Mouse (Mus musculus) MN1 (cell line): ENCODE measurements around the gene Fth1.

Source experiments
- DNase-seq: peaks from one replicate; pipeline ENCODE4 v3.0.0-alpha.2; 2016; ENCODE audit warnings: low spot score

Fth1 gene

DNA sequence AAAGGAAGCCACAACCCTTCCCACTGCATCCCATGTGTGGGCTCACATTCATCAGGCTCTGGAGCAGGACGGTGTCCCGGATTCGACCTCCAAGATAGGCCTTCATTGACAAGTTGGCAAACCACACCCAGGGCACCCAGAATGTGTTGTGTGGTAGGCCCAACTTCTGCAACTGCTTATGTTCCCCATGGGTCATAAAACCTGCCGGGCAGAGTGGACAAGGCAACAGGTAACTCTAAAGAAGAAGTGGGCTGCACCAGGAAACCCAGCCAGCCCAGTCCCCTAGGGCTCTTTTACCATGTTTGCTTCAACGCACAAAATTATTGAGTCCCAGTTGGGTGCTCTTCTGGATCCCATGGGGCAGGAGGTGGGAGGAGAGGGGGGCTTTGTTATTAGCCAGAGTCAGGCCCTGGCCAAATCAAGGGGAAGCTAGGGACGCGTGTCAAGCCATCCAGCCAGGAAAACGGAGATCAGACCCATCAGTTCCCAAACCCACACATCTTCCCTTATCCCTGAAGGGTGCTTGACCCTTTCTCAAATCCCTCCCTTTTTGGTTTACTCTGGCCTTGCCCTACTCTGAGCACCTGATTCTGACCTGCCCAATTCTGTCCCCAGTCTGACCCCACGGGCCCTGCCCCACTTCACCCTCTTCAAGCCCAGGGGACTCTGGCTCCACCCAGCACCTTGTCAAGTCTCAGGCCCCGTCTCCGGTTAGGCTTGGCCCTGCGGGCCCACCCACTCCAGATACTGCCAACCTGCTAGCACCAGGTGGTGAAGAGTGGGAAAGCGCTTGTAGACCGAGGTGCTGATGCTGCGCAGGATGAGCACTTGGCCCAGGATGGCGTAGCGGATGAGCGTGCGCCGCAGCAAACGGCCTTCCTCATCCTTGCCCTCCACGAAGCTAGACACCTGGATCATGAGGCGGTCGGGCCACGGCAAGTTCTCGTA, 11.9 kb downstream of the Fth1 start:
- no peak for DNase-seq

DNA sequence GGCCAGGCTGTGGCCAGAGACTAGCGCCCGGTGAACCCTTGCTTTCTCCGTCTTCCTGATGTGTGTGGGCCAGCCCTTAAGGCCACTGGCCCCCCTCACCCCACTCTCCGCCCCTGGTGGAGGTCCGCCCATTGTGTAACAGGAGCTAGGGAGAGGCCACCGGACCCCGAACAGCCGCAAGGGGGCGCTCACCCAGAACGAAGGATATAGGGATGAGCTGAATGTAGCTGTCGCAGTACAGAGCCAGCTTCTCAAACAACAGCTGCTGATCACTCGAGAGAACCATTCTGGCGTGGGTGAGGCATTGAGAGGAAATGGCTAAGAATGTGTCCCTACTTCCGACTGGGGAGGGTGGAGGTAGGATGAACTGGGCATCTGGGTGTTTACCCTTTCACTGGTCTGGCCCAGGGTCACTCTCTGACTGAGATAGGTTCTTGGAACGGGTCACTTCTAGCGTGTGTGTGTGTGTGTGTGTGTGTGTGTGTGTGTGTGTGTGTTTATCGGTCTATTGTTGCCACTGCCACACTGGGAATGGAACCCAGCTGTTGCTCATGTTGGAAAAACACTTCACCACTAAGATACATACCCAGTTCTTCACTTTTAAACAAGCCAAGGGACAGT, 12.7 kb downstream of the Fth1 start:
- DNase-seq = no peak

DNA sequence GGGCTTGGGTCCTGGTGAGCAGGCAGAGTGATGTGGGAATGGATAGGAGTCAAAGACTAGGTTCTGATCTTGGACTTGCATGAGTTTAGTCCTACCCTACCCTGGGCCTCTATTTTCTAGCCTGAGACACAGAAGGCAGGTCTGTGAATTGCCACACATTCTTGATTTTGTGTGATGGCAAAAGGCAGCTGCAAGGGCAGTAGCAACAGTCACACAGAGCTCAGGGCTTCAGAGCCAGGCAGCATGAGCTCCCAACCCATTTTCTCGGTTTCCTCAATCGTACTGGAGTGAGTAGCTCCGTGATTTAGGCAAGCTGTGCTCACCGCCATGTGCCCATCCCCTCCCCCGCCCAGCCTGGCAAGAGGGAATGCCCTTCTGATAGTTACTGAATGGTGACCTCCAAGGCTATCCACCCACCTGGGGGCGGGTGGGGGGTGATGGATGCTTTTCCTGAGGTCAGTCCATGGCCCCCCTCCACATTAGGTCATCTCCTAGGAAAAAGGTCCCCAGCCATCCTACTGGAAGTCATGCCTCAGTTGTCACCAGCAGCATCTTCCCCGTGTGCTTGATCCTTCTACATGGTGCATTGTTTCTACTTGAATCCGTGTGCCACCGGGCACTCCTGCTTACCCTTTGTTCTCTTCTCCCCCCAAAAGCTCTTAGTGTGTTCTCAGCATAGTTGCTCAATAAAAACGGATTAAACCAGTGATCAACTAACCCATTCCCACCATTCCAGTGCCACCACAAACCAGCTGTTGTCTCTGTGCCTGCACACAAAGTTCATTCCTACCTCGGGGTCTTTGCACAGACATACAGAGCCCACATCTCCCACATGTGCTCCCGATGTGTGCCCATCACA, 17.0 kb downstream of the Fth1 start:
- DNase-seq = no peak

DNA sequence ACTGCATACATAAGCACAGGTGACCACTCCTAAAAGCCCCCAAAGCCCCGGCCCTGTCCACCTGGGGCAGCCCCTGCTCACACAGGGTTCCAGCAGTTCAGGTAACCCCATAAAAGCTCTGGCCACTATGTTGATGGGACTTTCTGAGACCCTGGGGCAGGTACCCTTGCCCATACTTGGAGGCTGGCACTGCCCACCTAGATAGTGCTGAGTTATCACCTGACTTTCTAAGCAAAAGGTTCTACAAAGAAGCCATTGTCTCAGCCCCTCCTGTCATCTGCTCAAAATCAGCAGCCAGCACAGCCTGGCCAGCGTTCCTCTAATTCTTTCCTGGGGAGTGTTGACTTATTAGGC, 17.6 kb downstream of the Fth1 start:
- no peak for DNase-seq

DNA sequence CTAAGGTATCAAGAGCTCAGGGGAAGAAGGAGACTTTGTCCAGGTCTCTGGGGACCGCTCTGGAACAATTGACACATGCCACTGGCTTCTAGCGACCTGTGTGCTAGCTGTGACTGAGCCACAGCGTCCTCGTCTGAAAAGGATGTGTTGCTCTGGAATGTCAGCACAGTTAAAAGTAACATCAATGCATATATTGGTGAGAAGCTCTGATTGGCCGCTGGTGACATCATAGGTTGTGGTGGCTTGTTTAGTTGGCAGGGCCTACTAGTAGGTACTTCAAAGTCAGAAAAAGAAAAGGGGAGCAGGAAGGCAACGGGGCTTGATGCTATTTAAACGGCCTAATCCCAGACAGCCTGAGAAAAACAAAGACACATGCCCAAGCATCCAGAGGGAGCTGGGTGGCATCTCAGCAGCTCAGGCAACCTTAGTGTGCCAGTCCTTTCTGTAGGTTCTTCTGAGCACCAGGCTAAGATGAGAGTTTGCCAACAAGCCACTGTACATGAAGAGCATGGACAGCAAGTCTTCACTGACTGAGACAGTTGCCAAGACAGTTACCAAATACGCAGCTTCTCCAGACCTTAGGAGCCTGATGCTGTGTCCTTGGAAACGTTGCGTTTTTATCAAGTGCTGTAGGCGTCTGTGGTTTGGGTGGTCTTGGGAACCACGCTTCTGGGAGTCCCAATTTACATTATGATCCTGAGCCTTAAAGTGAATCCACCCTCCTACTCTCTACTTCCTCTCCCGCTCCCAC, 18.5 kb downstream of the Fth1 start:
- no peak for DNase-seq

DNA sequence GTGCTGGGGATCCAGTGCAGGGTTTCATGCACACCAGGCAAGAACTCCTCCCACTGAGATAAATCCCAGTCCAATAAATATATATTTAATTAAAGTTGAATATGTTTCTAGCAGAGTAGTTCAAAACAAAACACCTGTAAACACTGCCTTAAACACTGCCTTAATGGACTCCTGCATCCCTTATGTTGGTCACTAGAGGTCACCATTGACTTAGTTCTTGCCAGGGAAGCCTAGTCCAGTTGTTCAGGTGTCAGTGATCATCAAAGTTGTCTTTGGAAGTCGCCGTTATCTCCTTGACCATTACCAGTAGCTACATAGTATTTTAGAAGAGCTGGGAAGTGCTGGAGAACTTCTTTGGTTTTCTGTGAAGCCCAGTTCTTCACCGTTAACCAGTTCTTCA, 19.9 kb downstream of the Fth1 start:
- DNase-seq = peak; percentile 58

DNA sequence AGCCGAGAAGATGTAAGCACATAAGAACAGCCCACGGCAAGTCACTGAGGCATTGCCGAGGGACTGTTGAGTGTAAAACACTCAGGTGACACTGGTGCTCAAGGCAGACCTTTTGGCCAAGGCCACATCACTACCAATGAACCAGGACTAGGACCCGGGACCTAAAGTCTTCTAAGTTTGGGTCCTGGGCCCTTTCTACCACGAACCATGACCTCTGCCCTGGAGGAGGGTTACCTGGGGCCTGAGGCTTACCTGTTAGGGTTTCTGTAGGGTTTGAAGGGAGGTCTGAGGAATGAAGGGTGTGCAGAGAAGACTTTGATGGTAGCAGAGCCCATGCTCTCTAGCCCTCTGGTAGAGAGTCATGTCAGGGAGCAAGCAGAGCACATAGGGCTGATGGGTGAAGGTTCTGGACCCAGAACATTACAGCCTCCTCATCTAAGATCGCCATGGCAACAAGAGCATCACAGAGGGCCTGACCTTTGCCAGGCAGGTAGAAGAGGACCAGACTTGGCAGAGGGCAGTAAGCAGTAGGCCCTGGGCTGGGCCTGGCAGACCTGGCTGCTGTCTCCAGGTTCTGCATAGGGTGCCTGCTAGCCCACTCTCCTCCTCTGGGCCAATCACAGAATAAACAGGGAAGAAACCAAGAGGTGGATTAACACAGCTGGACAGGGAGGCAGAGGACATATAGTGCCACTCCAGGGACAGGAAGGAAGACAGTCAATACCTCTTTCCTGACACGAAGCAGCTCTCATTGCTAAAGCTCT, 21.0 kb downstream of the Fth1 start, which contains the start of the genes Best1 and Rab3il1:
Gene Best1 (minus strand): TSS at position 428 of the 764 bp plus-strand sequence.
Gene Rab3il1 (plus strand): TSS at position 464 of the 764 bp plus-strand sequence.
- no peak for DNase-seq

DNA sequence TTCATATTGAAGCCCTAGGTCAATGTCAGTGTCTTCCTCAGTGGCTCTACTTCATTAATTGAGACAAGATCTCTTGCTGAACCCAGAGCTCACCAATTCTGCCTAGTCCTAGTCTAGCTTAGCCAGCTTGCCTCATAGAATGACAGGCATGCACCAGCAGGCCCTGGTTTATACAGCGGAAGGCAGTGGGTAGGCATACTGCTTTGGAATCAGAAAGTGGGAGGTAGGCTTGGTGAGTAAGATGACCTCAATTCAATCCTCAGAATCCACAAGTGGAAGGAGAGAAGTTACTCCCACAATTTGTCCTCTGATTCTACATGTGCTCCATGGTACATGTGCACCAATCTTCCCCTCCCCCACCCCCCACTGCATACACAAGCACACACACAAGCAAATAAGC, 23.3 kb downstream of the Fth1 start:
- DNase-seq = no peak

DNA sequence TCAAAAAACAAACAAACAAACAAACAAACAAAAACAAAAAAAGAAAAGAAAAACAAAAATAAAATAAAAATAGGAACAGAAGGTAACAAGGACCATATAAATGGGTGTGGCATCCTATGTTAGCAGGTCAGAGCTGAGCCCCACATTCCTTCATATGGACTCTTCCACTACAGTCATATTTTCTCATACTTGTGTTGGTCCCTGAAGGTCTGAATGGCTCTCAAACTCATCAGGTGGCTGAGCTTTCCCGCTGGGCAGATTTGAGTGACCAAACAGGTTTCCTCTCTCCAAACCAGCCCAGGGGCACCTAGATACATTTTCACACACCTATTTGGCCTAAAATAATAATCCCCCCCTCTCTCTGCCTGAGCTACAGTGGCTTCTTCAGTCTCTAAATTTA, 31.0 kb downstream of the Fth1 start:
- DNase-seq = no peak

DNA sequence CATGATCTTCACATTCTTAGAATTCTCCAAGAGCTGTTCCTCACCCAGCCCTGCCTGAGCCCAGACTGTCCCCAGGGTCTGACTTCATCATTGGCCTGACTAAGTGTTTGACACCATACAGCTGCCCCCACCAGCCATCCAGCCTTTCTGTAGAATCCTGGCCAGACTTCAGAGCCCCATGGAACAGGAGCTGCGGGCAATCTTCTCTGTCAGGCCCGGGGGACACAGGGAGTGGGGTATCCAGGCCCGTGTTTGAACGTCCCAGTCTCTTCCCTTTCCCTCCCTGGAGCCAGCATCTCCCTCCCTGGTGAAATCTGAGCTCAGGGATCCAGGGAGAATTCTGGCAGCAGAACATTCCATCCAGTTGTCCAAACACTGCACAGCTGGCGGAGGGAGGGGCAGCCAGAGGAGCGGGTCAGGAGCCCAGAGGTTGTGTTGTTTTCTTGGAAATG, 32.5 kb downstream of the Fth1 start:
- no peak for DNase-seq

DNA sequence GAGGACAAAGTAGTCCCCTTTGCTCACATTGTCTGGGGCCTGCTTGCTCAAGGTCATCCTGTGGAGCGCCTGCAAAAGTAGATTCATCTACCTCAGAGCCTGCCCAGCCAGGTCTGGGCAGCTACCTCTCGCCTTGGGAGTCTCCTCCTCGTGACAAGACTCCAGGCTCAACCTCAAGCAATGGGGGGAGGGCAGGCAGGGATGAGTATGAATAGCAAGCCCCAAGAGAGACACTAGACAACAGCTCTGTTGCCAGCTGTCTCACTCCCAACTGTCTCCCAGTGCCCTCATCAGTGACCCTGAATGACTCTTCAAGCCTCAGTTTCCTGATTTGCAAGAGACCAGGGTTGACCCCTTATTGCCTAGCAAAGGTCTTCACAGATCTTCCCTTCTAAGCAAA, 33.0 kb downstream of the Fth1 start:
- DNase-seq = no peak

DNA sequence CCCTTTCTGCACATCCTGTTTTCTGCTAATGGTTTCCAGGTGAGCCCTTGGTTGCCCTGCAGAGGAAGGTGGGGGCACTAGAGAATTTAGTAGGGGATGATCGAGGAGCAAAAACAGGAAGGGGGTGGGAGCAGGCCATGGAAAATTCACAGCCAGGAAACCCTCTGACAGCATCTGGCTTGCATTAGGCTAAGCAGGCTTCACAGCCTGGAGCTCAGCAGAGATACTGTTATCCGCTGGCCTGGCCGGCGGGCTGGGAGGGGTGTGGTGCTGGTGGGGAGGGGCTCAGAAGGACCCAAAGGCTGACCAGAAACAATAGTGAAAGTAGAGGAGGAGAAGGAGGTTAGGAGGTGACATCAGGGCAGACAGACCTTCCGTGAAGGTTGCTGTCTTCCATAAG, 33.5 kb downstream of the Fth1 start:
- DNase-seq = no peak

DNA sequence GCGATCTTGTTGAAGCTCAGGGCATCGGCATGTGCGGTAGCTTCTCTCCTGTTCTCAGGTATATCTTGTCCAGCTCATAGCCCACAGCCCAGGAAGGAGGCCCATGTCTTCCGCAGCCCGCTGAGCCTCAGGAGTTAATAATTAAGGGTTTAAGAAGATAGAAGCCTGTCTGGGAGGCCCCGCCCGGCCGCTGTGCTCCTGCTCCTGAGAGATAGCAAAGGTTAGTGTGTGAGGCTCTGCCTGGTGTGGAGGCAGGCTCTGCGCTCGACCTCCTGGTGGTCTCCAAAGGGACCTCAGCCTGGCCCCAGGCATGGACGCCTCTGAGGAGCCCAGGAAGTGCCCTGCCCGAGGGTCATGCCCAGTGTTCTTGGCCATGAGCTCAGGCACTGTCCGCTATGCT, 34.4 kb downstream of the Fth1 start:
- DNase-seq = no peak

DNA sequence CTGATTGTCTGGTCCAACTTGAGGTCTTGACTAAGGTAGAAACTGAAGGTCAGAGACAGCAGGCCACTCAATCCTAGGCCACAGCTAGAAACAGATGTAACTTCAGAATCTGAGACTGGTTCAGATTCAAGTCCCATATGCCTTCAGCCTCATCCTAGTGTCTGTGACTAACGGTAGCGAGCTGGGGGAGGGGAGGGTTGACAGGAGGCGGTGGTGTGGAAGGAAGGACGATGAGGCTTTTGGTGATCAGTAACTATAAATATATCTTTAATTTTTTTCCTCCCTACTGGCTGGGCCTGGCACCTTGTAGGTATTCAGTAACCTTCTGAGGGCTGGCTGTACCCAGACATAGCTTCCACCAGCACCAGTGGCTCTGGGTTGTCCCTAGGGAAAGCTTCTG, 35.0 kb downstream of the Fth1 start:
- no peak for DNase-seq

DNA sequence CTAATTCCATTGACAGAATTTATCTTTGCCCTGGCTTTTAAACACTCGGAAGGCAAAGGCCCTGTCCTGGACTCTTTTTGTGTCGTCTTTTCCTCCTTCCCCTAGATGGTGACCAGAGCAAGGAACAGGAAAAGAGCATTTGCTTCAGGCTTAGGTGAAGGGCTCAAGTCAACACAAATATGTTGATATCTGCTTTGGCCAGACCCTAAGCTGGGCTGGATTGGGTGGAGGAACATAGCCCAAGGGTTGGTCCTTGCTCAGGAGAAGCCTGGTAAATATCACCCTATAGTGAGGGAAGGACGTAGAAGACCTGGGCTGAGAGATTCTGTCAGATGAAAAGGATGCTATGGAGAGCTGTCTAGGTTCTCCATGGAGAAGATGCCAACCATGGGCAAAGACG, 35.8 kb downstream of the Fth1 start:
- DNase-seq = no peak

DNA sequence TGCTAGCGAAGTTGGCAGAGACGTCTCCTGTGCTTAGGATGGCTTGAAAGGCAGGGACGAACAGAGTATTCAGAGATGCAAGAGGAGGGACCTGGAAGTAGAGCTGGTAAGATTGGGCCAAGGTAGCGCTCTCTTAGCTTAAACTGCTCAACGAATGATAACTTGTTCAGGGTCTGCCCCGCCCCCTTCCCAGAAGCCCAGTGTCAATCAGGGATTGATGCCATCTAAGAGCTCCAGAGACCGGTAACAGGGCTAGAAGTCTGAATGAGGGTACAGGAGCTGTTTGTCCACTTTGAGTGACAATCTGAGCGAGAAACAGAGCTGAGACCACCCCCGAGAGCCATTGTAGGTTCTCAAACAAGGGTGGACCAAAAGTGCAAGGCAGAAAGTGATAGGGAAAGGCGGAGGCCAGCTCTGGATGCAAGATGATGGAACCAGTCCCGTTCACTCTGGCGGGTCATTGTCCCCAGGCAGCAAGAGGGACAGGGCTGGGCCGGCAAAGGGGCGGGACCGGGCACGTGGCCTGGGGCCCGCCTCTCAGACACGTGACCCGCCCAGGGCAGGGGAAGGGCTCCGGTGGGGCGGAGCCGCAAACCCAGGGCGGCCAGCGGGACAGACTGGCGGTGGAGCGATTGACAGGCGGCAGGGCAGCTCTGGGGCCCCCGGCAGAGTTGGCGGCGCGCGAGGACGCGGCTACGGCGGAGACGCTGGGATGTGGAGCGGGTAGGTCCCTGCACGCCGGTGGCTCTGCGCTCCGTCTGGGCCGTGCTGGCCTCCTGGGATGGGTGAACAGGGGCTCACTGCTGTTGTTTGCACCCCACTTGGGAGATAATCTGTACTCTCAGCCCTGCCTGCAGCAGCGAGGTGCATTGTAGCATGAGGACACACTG, 37.5 kb downstream of the Fth1 start:
- DNase-seq = peak; percentile 70

DNA sequence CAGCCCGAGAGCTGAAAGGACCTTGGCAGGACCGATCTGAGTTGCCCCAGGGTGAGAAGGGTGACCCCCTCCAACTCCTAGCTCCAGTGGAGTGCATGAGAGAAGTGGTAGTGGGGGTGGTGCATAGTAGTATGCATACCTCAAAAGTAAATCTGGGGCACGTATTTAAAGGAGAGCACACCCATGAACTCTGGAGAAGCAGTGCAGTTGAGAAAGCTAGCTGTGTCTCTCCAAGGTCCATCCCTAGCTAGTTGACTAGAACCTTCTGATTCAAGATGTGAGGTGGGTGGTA, 38.1 kb downstream of the Fth1 start:
- DNase-seq = no peak

DNA sequence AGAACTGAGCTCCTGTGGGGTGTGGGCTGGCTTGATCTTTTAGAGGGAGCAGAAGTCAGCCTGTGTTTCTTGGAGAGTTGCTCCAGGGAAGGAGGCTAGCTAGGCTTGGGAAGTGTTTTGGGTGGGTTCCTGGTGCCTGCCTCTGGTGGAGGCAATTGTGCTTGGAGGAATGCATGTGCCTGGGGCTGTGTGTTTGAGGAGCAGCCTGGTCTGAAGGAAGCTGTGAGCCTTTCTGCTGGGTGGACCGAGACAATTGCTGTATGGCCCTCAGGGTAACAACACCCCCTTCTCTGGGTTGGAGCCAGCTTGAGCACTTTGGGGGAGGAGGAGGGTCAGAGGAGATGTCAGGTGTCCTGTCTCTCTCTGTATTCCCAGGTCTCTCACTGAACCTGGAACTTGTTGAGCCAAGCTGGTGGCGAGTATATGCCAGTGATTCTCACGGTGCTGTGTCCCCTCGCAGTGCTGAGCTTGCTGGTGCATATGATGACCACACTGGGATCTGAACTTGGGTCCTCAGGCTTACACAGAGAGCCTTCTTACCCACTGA, 38.9 kb downstream of the Fth1 start:
- DNase-seq = no peak

DNA sequence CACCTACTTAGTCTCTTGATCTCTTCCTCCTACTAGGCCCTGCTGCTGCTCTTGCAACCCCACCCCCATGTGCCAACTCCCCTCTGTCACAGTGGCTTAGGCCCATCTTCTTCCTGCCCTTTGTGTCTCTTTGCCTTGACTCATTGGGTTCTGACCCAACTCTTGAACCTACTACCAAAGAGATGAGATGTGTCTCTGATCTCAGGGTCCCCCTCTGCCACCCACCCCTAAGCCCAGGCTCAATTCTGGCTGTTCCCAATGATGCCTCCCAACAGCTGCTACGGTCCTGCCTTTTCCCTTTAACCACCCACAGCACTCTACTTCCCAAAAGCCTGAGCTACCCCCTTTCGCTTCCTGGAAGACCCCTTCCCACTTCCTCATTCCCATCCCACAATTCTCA, 41.6 kb downstream of the Fth1 start:
- no peak for DNase-seq
